Mouse (Mus musculus): Measurements from ENCODE around the gene Cdca4.
"Not testable (repeated sequence)": the region's sequence is repeated elsewhere in the genome, so short reads cannot be mapped to it uniquely, and the experiment has no call there.

Gene Cdca4

DNA sequence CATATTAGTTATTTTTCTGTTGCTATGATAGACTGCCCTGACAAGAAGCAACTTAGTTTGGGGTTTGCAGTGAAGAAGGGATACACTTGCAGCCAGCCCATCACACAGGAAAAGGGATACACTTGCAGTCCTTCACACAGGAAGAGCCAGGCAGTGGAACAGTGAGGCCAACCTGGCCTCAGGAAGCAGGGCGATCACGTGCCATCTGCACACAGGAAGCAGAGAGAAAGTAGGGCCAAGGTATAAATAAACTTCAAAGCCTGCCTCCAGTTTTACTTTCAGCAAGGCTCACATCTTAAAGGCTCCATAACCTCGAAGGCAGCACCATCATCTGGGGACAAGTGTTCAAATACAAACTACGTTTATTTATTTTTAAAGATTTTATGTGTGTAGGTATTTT is 6.0 kb downstream of the Cdca4 start:
- DNase-seq (ENCODE audit: low read depth, low spot score) = no peak

GRCm38 (mm10) chr12:112822676-112823075 is 6.5 kb downstream of the Cdca4 start:
- peak; percentile 46 for DNase-seq (ENCODE audit: low read depth, low spot score)

- no peak for DNase-seq (ENCODE audit: low read depth, low spot score)
Observed at GRCm38 (mm10) chr12:112821974-112822373, 7.2 kb downstream of the Cdca4 start.

DNA sequence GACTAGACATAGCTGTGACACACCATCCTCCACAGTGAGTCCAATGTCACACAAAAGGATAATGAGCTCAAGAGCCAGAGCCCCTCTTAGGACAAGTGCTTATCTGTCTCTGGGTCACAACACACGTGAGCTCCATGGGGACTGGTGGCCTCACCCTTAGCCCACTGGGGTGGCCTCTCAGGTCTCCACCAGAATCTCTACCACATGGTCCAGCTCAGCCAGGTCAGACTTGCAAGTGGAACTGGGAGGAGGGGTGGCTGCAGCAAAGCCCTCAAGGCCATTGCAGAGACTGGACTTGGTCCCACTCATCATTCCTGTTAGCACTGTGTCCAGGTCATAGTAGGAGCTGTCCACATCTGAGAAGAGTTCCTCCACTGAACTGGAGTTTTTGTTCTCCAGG is 8.0 kb downstream of the Cdca4 start:
- DNase-seq (ENCODE audit: low read depth, low spot score) = no peak

DNA sequence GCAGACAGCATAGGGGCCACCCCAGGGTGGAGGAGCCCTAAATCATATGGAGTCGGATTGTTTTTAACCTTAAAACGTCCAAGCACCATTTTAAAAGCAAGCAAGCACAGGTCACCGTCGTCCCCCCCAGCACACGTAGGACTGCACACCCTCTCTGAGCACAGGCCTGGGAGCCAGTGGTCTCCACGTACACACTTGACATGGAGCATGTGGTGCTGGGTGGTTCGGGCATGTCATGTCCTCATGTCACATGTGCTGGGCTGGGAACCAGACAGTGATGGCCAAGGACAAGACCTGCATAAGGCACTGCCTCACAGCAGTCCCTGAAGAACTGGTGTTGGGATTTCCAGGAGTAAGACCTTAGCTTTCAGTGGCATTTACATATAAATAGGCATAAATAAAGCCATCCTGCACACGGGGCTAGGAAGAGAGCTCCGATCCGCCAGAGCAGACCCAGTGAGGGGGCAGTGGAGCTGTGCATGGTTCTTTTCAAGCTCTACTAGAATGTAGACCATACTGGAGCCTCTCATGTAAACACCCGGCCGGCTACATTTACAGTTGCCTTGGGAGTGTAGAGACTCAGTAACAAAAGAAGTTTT is 8.7 kb downstream of the Cdca4 start:
- DNase-seq (ENCODE audit: low read depth, low spot score) = peak; percentile 76

DNA sequence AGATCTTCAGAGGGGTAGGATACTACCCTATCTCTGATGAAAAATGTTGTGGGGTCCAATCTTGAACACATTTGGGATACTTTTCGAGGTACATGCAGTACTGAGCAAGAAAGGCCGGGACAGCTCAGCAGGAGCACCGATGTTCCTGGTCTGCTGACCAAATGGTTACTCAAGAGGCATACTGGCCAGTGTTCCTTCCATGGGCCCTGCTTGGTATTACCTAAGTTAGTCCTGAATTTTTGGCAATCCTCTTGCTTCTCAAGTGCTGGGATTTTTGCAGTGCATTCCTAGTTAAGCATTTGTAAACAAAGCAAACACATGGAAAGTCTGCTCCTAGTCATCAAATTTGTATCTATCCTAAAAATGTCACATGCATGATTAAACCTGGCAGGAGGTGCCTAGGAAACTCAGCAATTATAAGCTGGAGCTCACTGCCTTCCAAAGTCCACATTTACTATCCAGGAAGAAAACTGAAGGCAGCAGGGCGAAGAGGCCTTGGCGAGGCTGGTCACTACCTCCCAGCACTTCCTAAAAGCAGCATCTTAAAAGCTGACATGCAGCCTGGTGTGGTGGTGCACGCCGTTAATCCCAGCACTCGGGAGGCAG is 10.1 kb downstream of the Cdca4 start:
- DNase-seq (ENCODE audit: low read depth, low spot score) = no peak

DNA sequence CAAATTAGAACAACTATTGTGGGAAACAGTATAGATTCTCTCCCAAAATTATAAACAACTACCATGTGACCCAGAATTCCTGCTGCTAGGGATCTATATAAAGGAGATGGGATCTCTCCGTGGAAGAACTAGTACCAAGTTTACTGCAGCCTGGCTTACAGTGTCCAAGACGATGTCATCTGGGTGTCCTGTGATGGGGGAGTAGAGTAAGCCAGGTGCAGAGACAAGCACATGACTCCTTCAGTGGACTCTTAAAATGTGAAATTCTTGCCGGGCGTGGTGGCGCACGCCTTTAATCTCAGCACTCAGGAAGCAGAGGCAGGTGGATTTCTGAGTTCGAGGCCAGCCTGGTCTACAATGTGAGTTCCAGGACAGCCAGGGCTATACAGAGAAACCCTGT is 12.4 kb downstream of the Cdca4 start:
- DNase-seq (ENCODE audit: low read depth, low spot score) = not testable (repeated sequence)

- DNase-seq (ENCODE audit: low read depth, low spot score) = peak; percentile 56
Observed at GRCm38 (mm10) chr12:112816294-112816693, 12.9 kb downstream of the Cdca4 start.

- DNase-seq (ENCODE audit: low read depth, low spot score) = no peak
Observed at GRCm38 (mm10) chr12:112814682-112815470, 14.3 kb downstream of the Cdca4 start.

- DNase-seq (ENCODE audit: low read depth, low spot score) = no peak
Observed at GRCm38 (mm10) chr12:112813370-112813769, 15.9 kb downstream of the Cdca4 start.

- DNase-seq (ENCODE audit: low read depth, low spot score) = no peak
Observed at GRCm38 (mm10) chr12:112810092-112810885, 18.9 kb downstream of the Cdca4 start.

GRCm38 (mm10) chr12:112809641-112810040 is 19.6 kb downstream of the Cdca4 start:
- no peak for DNase-seq (ENCODE audit: low read depth, low spot score)

DNA sequence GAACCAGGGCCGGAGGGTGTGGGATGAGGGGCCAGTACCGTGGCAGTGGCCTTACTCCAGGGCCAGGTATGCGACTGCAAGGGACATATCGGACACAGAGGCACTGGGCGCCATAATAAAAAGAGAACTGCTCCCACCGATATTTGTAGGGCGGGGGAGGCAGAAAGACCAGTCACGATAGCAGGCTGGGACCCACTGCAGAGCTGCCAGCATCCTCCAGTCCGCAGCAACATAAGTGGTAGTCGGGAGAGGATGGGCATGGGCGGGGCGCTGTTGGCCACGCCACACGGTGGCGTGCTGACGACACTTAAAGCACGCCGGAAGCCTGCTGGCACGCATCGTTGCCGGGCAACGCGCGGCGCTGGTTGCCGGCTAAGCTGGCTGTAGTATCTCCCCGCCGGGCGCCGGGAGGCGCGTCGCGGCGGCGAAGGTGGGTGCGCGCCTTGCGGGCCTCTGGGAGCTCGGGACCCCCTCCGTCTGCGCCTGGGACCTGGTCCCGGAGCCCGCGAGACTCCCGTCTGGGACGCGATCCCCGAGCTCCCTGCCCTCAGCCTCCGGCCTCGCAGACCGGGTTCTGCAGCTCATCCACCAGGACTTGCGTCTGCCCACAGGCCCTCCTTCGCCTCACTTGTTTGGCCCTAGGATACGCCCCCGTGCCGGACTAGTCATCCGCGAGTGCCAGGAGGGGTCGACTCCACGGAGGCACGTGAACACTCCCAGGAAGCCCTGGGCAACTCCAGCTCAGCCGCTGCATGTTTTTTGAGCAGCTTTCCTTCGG is 20.4 kb downstream of the Cdca4 start, which contains the start of gene Clba1:
Gene Clba1, plus strand, starts transcription at position 351 of the 778 bp plus-strand sequence.
- peak; percentile 93 for DNase-seq (ENCODE audit: low read depth, low spot score)

DNA sequence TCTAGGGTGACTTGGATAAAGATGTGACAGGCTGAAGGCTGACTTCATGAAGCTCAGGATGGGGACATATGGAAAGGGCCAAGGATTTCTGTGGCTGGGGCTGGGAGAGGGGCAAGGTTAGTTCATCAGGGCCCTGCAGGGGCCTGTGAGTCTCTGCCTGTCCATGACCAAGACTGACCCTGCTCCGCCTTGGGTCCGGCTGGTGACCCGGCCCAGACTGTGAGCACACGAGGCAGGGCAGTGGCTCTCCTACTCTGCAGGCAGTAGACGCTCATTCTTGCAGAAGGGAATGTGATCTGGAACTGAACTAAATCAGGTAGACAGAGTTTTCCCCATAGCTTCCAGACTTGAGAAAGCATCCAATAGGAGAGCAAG is 21.0 kb downstream of the Cdca4 start:
- no peak for DNase-seq (ENCODE audit: low read depth, low spot score)

- DNase-seq (ENCODE audit: low read depth, low spot score) = no peak
Observed at GRCm38 (mm10) chr12:112807796-112808195, 21.4 kb downstream of the Cdca4 start.

GRCm38 (mm10) chr12:112806044-112806443 is 23.2 kb downstream of the Cdca4 start:
- DNase-seq (ENCODE audit: low read depth, low spot score) = no peak

- DNase-seq (ENCODE audit: low read depth, low spot score) = no peak
Observed at GRCm38 (mm10) chr12:112804046-112804445, 25.2 kb downstream of the Cdca4 start.

DNA sequence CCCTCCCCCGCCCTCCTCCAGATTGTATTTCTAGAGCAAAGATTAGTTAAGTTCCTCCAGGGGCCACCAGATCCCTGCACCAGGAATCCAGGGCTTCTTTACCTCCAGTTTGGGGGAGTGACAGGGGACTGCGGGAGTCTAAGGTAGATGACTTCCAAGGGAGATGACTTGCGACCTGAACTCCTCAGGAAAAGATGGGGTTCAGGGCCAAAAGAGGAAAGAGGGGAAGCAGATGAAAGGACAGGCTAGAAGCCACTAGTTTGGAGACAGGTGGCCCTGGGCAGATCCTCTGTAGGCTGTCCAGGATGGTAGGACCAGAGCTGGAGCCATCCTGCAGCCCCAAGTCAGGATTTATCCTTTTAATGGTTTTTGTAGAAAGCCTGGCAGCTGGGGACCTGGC is 26.3 kb downstream of the Cdca4 start:
- no peak for DNase-seq (ENCODE audit: low read depth, low spot score)

DNA sequence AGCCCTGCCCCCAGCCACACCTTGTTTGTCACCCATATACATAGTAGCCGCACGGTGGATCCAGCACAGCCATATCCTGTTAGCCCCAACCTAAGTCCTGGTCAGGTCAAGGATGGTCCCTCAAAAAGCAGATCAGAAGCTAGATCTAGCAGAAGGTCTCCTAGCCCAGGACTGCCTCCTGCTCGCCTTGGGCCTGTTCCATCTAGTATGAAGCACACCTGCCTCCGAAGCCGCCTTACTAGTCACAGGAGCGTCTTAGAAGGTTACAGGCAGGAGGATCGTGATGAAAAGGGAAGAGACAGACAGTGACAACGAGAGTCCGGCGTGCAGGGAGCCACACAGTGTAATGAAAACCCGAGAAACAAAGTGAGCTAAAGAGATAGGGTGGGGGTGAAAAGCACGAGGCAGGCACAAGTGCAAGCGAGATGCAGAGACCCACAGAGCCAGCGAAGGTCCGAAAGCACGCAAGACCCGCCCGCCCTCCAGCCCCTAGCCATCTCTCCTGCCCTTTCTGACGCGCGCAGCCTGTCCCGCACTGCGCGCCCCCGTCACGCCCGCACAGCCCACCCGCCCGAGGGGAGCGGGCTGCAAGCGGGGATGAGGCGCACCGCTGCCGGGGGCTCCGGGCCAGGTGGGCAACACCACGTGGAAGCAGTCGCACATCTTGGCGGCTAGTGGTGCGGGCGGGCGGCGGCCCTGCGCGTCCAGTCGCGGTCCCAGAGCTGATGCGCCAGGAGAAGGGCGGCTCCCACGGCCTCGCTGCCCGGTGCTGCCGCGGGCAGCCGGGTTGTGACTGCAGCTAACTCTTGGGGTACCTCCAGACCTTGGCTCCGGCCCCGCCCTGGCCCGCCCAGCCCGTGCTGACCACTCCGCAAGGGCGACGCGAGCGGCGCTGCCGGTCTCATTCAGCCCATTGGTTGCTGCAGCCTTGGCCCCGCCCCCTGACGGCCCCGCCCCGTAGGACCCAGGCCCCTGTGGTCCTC is 27.1 kb downstream of the Cdca4 start, which contains the start of gene Ahnak2:
Gene Ahnak2, minus strand, starts transcription at position 794 of the 983 bp plus-strand sequence.
- DNase-seq (ENCODE audit: low read depth, low spot score) = peak; percentile 67

DNA sequence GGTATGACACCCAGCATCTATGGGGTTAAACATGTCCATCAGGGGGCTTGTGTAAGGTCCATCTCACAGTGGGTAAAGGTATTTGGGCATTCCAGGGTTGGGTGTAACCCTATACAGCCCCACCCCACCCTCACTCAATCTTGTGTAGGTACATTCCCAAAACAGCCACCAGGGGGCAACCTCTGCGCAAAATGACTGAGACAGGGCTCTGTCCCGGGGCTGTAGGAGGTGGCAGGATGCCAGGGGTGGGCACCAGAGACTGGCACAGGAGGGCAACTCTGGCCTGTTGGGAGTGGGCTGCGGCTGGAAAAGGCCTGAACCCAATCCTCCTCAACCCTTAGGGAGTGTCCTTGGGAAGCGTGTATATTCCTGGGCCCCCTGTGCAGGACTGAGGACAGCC is 28.7 kb downstream of the Cdca4 start:
- DNase-seq (ENCODE audit: low read depth, low spot score) = peak; percentile 82

Measured in R1 (cell line).